13 mouse cellular contexts compared by ENCODE assay signal in the genomic region with DNA sequence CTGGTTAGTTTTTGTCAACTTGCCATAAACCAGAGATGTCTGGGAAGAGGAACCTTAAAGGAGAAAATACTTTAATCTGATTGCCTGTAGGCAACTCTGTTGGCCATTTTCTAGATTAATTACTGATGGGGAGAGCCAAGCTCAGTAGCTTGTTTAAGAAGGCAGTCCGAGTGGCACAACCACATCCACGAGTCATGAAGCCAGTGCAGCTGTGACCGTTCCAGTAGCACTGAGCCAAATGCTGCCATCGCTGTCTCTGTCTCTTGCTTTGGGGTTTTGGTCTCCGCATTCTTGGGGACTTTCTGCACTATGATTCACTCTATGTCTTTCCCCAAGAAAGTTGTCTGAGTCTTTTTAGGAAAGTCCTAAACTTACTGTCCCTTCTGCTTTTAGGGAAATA.
"Had no signal": no experiment of that assay in that cellular context is flagged by ENCODE, and none has a peak within 500 bp of the region (broad histone marks: within the 10 kb centered on the region; RNA-seq: fewer than 3 reads in every experiment).

No protein-coding gene starts in this region.

- H3K27ac ChIP-seq: left cerebral cortex, adult 2 months; liver, embryonic 13.5 days; midbrain, embryonic 10.5 days; midbrain, embryonic 13.5 days had no signal

- H3K9me3 ChIP-seq: liver, embryonic 13.5 days; midbrain, embryonic 10.5 days; midbrain, embryonic 13.5 days had no signal

- H3K4me3 ChIP-seq: left cerebral cortex, adult 2 months; liver, embryonic 13.5 days; midbrain, embryonic 10.5 days; midbrain, embryonic 13.5 days had no signal

- H3K4me2 ChIP-seq: liver, embryonic 13.5 days; midbrain, embryonic 13.5 days had no signal

- H3K4me1 ChIP-seq: liver, embryonic 13.5 days; midbrain, embryonic 10.5 days; midbrain, embryonic 13.5 days had no signal

- H3K27me3 ChIP-seq: liver, embryonic 13.5 days; midbrain, embryonic 13.5 days had no signal

- ATAC-seq: midbrain, embryonic 13.5 days; midbrain, embryonic 16.5 days had no signal

- DNase-seq: kidney, adult 2 months; kidney, postnatal 14 days; layer of hippocampus, postnatal 36 days; liver, embryonic 13.5 days; lung, adult 2 months; lung, postnatal 14 days; lung, postnatal 4 days; thymus, adult 18-20 months; thymus, postnatal 36 days had no signal

- H3K9ac ChIP-seq: liver, embryonic 13.5 days; midbrain, embryonic 13.5 days had no signal
